ENCODE assay signal across 19 mouse cellular contexts in genomic region chrX:133647809-133648208, GRCm38 (mm10). TPM values are rescaled to one million over a fixed set of nuclear protein-coding genes. Genes with fewer than 3 reads are reported as not detected.
DNase-seq lines count a peak whose midpoint lies in the region; ATAC-seq and TF ChIP-seq lines count a peak whose summit lies in the region.
"Had no signal": no experiment of that assay in that cellular context is flagged by ENCODE, and none has a peak within 500 bp of the region (broad histone marks: within the 10 kb centered on the region; RNA-seq: fewer than 3 reads in every experiment).

No protein-coding gene starts in this region.

- no peaks in the 10 kb centered on the region for H3K36me3 ChIP-seq in myocyte (ENCODE audit: control insufficient read depth, insufficient read depth)
- H3K36me3 ChIP-seq: embryonic facial prominence, embryonic 10.5 days; embryonic facial prominence, embryonic 12.5 days; forebrain, embryonic 15.5 days had no signal

- no peak overlapping the region for H3ac ChIP-seq in myocyte (ENCODE audit: control insufficient read depth, insufficient read length)

- peak overlapping the region; percentile 38 for H3K4me2 ChIP-seq in myocyte (ENCODE audit: low read depth)
- H3K4me2 ChIP-seq: embryonic facial prominence, embryonic 12.5 days; forebrain, embryonic 13.5 days; forebrain, embryonic 15.5 days had no signal

- H3K79me2 ChIP-seq in myocyte (ENCODE audit: control insufficient read depth, insufficient read depth) = peaks cover 42% of the 10 kb centered on the region

- CTCF ChIA-PET in Patski (lab: Charles Lee) = interaction anchor here (1.2 to 1.3 kb wide), 2 partner anchors 14 to 38 kb away, joined by 3 to 4 read pairs; no protein-coding TSS in a partner anchor

- no peak overlapping the region for H3K4me3 ChIP-seq in myocyte
- H3K4me3 ChIP-seq: embryonic facial prominence, embryonic 10.5 days; embryonic facial prominence, embryonic 12.5 days; erythroblast, embryonic 14.5 days; forebrain, embryonic 13.5 days; forebrain, embryonic 15.5 days had no signal

- in situ Hi-C loops in Patski (cut with MboI; ENCODE audit: low pct_unique_long_range_greater_than_20kb) = no loop called here

- peak; percentile 62 for ATAC-seq in Patski
- ATAC-seq: forebrain, embryonic 13.5 days; forebrain, embryonic 15.5 days; forebrain, postnatal 0 days had no signal

- TF ChIP-seq POLR2A in myocyte (IDR thresholded peaks at IDR 0.05; ENCODE audit: insufficient read length, low read depth) = no peak

- no peak for TF ChIP-seq CTCF in Patski (IDR thresholded peaks at IDR 0.05)

- DNase-seq in 3T3-L1 (ENCODE audit: low read depth, low spot score) = peak; percentile 71
- DNase-seq in Patski (ENCODE audit: low read depth, low spot score) = no peak
- no peak for DNase-seq in thymus, adult 18-20 months
- no peak for DNase-seq in heart, adult 18-20 months
- DNase-seq: adrenal gland, adult 8-10 months; adrenal gland, postnatal 14 days; adrenal gland, postnatal 36 days; cerebellum, adult 11-12 months; cerebellum, adult 2 months; cerebellum, adult 9-10 months; cerebellum, postnatal 10 days; cerebellum, postnatal 25 days; forebrain, postnatal 0 days had no signal

- H3K27me3 ChIP-seq in Patski (peaks cover 18% of the 10 kb centered on the region), myocyte (ENCODE audit: control insufficient read depth, insufficient read depth, insufficient read length) (no peaks in the 10 kb centered on the region)
- H3K27me3 ChIP-seq: forebrain, embryonic 13.5 days; forebrain, embryonic 15.5 days had no signal

- POLR2A ChIA-PET in Patski (lab: Charles Lee) = no interaction called here

TF ChIP-seq in myocyte, 11 proteins besides CTCF, POLR2A, EP300 and RAD21:
- no peak for TF ChIP-seq MAX (IDR thresholded peaks at IDR 0.05; ENCODE audit: low read depth)
- no peak for TF ChIP-seq POLR2AphosphoS2 (IDR thresholded peaks at IDR 0.05; ENCODE audit: insufficient read length, low read depth)

RNA-seq across cellular contexts. Expression of gene Pcdh19, which starts 41.0 kb away (rescaled TPM):
- 2.9 TPM for polyA plus RNA-seq in Patski (2021)
- polyA plus RNA-seq in myocyte (2012; fragmentation: generic; extraction: Trizol) = 9.7 TPM
- total RNA-seq in heart, adult 18-20 months (2021) = 10 to 100 TPM in 1 of 2 experiments, 1 to 10 TPM in 1; 9.9 to 10.4 TPM
- polyA plus RNA-seq: erythroblast, embryonic 14.5 days had no signal
